Mouse (Mus musculus) kidney, adult 2 months (tissue): ENCODE data around the gene Anpep.

Experiments used
- CTCF ChIP-seq: fragments of 200-500 bp; conservative IDR thresholded peaks from 2 replicates; pipeline ENCODE4 v1.5.1; 2011; ENCODE audit warnings: low read depth, mild to moderate bottlenecking, control low read depth, low read length, moderate library complexity, mixed read lengths; ENCODE audit not compliant: insufficient read depth, insufficient read length
- POLR2A ChIP-seq: fragments of 200-500 bp; IDR thresholded peaks from one replicate; pipeline ENCODE4 v1.6.1; 2011; ENCODE audit warnings: low read depth, low read length, control low read depth

DNA sequence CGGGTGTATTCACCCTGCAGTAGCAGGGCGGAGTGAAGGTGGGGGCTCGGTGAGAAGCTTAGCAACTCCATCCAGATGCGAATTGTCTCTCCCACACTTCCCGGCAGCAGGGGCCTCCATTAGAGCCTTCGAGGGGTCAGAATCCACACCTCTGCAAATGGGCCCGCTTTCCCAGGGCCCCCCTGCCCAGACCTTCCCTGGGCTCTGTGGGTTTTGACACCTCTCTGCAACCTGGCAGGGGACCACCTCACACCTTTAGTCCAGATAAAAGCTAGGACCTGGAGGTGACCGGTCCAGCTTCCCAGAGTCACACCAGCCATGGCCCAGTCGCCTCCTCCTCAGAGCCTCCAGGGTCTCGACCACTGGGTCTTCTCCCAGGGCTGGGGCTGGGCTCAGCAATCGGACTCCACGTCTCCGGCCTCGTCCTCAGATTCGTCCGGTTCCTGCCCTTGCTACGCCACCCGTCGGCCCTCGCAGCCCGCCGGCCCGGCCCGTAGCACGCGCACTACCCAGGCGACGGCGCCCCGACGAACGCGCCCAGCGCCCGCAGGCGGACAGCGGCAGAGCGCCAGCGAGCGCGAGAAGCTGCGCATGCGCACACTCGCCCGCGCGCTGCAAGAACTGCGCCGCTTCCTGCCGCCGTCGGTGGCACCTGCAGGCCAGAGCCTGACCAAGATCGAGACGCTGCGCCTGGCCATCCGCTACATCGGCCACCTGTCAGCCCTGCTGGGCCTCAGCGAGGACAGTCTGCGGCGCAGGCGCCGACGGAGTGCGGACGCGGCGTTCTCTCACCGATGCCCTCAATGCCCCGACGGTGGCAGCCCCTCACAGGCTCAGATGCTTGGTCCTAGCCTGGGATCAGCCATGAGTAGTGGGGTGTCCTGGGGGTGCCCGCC lies 50.0 kb downstream of the Anpep start, which contains the start of gene Mesp2:
- TF ChIP-seq POLR2A (no peak), CTCF (no peak)
